Mouse (Mus musculus): Measurements from ENCODE around the gene Tomm34. TPM values are rescaled to one million over a fixed set of nuclear protein-coding genes. Genes with fewer than 3 reads are reported as not detected.

The Tomm34 gene
- 43.5 and 48.8 TPM in 2 replicates for polyA plus RNA-seq (2012; rRNA removed)

DNA sequence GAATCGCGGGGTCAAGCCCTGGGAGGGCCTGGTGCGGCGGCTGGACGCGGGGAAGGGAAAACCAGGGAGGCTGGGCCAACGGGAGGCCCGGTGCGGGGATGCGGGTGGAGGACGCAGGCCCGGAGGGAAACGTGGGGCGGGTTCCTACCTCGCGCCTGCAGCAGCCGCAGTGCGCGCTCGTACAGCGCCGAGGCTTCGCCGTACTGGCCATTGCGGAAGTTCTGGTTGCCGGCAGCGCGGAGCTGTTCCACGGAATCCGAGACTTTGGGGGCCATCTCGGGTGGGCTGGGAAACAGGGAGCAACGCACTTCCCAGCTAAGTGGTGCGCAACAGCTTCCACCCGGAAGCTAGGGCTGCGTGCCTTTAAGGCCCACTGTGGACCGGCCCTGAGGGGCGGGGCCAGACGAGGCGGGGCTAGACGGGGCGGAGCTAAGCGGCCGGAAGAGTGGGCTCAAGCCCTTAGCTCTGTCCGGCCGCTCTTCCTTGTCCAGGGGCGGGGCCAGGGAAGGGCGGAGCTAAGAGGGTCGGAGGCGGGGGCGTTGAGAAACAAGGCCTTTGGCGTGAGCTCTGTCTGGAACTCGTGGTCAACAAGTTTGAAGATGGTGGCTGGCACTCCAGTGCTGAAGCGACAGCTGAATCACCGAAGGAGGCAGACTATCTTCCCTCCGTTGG is at the start of gene Tomm34:
Gene Tomm34, minus strand, starts transcription at position 405 of the 672 bp plus-strand sequence.
- DNase-seq, result peak; percentile 97
- TF ChIP-seq POLR2A (IDR thresholded peaks at IDR 0.05; ENCODE audit: borderline replicate concordance, extremely low read depth, low read depth, low read length) (peak; percentile 99), CTCF (IDR thresholded peaks at IDR 0.05; ENCODE audit: insufficient read depth, low read length) (no peak)
- WGBS, result under 1% methylated on average over 55 of the region's 55 CpGs
- H3K4me1 ChIP-seq (ENCODE audit: control insufficient read depth, insufficient read depth, low read length), result peaks cover 6% of the 10 kb centered on the region
- peak within 1 kb of the TSS; percentile 79 for H3K4me3 ChIP-seq (replicated peaks; ENCODE audit: extremely low read depth, low read depth, low read length)

DNA sequence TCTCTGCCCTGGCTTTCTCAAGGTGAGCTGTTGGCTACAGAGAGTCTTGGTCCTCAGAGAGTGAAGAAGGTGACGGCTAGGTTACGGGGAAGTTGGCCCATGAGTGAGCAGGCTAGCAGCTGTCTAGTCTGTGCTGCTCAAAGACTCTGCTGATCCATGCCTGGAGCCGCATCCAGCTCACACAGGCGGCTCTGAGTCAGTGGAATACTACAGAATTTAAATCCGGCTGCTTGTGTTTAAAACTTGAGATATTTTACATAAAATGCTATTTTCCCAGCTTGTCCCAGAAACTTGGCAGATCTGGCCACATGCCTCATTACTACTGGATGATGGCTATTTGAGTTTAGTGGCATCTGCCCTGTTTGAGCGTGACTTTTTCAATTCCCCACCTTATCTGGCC is 48.5 kb upstream of the Tomm34 start:
- WGBS, result 95% methylated on average over 6 of the region's 6 CpGs
- Histone ChIP-seq H3K4me3 (replicated peaks; ENCODE audit: extremely low read depth, low read depth, low read length) (no peak overlapping the region), H3K4me1 (ENCODE audit: control insufficient read depth, insufficient read depth, low read length) (no peaks in the 10 kb centered on the region)
- no peak for DNase-seq
- no peak for TF ChIP-seq CTCF (IDR thresholded peaks at IDR 0.05; ENCODE audit: insufficient read depth, low read length)
- TF ChIP-seq POLR2A (IDR thresholded peaks at IDR 0.05; ENCODE audit: borderline replicate concordance, extremely low read depth, low read depth, low read length), result no peak

DNA sequence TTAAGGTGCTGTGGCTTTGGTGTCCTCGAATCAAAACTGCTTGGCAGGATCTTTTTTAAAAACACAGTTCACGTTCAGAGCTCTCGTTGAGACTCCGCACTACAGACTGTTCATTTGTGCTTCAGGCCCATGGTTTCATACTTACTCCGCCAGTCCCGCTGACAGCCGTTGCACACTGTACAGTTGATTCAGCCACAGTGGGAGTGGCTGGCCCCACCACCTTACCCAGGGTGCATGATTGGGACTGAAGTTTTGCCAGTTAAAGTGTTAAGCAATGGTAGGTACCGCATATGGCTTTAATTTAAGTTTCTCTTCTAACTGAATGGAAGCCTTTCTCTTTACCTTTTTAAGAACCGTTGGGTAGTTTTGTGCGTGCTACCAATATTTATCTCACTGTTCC is 44.6 kb upstream of the Tomm34 start:
- TF ChIP-seq POLR2A (IDR thresholded peaks at IDR 0.05; ENCODE audit: borderline replicate concordance, extremely low read depth, low read depth, low read length), result no peak
- no peak for TF ChIP-seq CTCF (IDR thresholded peaks at IDR 0.05; ENCODE audit: insufficient read depth, low read length)
- 81% methylated on average over 10 of the region's 10 CpGs for WGBS
- no peak for DNase-seq
- peaks cover 5% of the 10 kb centered on the region for H3K4me1 ChIP-seq (ENCODE audit: control insufficient read depth, insufficient read depth, low read length)
- no peak overlapping the region for H3K4me3 ChIP-seq (replicated peaks; ENCODE audit: extremely low read depth, low read depth, low read length)

DNA sequence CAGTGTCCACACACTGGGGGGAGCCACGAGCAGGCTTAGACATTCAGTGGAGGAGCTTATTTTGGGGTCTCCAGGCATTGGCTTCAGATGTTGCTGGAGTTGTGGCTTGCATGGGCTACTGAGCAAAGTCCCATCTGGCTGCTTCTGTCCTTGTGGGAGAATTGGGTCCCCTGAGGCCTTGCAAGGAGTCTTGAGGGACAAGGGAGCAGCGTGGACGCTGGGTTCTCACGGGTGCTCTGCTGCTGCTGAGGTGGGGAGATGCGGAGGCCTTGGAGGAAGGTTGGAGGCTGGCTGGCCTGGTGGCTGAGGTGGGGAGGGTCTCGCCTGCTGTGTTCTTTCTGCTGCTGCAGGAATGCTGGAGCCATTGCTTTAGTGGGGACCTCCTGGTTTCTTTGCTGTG is 43.1 kb upstream of the Tomm34 start:
- Histone ChIP-seq H3K4me1 (ENCODE audit: control insufficient read depth, insufficient read depth, low read length) (peaks cover 5% of the 10 kb centered on the region), H3K4me3 (replicated peaks; ENCODE audit: extremely low read depth, low read depth, low read length) (no peak overlapping the region)
- TF ChIP-seq CTCF (IDR thresholded peaks at IDR 0.05; ENCODE audit: insufficient read depth, low read length) (no peak), POLR2A (IDR thresholded peaks at IDR 0.05; ENCODE audit: borderline replicate concordance, extremely low read depth, low read depth, low read length) (no peak)
- 85% methylated on average over 6 of the region's 6 CpGs for WGBS
- DNase-seq, result no peak

DNA sequence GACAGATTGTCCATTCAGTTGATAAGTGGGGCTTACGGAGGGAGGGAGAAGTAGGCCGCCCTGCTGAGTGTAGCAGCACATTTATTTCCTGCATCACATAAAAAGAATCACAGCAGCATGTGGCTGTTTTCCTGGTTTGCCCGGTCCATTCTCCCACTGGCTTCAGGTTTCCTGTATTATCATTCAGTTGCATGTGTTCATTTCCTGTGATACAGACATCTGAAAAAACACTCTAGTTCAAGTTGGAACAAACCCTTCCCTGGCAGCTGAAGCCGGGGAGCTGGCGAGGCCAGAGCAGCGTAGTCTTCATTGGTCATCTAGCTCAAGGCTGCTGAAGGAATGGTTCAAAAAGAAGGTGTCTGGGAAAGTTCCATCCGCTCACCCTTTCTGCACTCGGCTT is 40.6 kb upstream of the Tomm34 start:
- DNase-seq, result no peak
- 60% methylated on average over 8 of the region's 8 CpGs for WGBS
- Histone ChIP-seq H3K4me3 (replicated peaks; ENCODE audit: extremely low read depth, low read depth, low read length) (no peak overlapping the region), H3K4me1 (ENCODE audit: control insufficient read depth, insufficient read depth, low read length) (peaks cover 5% of the 10 kb centered on the region)
- no peak for TF ChIP-seq POLR2A (IDR thresholded peaks at IDR 0.05; ENCODE audit: borderline replicate concordance, extremely low read depth, low read depth, low read length)
- TF ChIP-seq CTCF (IDR thresholded peaks at IDR 0.05; ENCODE audit: insufficient read depth, low read length), result no peak

DNA sequence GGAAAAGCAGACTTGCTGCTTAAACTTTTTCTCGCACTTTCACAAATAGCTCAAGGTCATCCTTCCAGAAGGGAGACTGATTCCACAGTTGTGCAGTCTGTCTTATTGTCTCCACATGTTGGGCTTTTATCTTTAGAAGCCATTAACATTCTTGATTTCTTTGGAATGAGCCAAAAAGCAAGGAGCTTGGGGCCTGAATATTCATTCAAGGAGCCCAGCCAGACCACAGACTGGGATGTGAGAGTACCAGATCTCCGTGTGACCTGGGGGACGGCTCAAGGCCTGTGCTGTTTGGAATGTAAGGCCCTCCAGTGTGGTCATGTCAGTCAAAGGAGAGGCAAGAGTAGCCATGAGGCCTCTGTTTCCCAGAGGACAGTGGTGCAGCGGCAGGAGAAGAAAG is 37.5 kb upstream of the Tomm34 start:
- Histone ChIP-seq H3K4me3 (replicated peaks; ENCODE audit: extremely low read depth, low read depth, low read length) (no peak overlapping the region), H3K4me1 (ENCODE audit: control insufficient read depth, insufficient read depth, low read length) (peaks cover 5% of the 10 kb centered on the region)
- 76% methylated on average over 4 of the region's 4 CpGs for WGBS
- TF ChIP-seq CTCF (IDR thresholded peaks at IDR 0.05; ENCODE audit: insufficient read depth, low read length) (no peak), POLR2A (IDR thresholded peaks at IDR 0.05; ENCODE audit: borderline replicate concordance, extremely low read depth, low read depth, low read length) (no peak)
- DNase-seq, result no peak

DNA sequence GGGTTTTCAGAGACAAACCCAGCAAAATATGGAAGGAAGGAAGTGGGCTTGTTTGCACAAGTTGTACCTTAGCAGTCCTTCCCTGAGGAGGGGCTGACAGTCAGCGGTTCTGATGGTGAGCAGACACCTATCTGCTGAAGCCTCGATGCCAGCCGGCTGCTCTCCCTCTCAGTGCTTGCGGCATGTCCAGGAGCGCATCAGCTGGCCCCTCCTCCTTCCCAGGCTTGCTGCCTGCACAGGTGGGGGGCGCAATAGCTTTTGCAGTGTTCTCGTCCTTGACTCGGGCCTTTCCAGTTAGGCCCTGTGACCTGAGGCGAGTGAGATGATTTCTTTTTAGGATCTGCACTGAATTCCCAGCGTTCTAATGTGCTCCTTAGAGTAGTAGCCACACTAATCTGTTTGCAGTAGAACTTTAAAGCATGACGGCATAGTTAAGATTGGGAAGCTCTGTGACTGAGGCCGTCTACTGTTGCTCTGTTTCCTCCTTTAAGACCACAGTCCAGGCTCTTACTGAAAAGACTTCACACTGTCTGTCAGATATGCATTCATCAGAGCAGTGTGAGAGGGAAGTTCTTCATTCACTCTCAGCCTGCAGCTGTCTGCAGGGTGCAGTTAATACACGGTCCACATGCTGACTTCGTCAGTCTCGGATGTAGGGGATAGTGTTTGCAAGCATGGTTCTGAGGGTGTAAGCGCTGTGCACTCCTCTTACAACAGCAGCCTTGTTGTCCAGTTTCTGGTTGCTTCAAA is 36.3 kb upstream of the Tomm34 start:
- no peak for TF ChIP-seq POLR2A (IDR thresholded peaks at IDR 0.05; ENCODE audit: borderline replicate concordance, extremely low read depth, low read depth, low read length)
- TF ChIP-seq CTCF (IDR thresholded peaks at IDR 0.05; ENCODE audit: insufficient read depth, low read length), result no peak
- 82% methylated on average over 16 of the region's 16 CpGs for WGBS

DNA sequence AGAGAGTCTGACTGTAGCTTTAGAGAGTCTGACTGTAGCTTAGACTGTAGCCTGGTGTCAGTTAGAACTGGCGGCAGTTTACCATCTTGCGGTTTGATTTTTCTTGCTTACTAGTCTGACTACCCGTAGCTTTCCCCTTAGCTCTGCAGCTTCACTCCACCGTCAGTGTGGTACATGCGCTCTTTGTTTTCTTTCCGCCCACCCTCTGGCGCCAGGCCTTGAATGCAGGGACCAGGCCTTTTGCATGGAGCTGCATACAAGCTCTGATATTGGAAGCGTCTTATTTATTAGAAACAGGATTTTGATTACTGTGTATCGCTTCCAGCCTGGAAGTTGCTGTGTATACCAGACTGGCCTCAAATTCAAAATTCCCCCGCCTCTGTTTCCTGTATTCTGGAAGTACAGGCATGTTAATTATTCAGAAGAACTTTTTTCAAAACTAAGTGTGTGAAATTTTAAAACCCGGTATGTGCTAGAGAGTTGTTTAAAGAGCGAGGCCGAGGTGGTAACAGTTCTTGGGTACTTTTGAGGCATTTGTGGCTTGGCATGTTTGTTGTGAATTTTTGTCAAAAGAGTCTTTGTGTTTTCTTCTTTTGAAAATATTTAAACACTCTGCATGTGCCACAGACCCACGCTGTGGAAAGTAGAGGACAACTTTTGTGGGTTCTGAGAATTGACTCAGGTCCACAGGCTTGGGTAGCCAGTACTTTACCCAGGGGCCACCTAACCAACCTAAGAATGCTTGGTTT is 35.5 kb upstream of the Tomm34 start:
- DNase-seq, result no peak
- 64% methylated on average over 14 of the region's 14 CpGs for WGBS
- H3K4me3 ChIP-seq (replicated peaks; ENCODE audit: extremely low read depth, low read depth, low read length), result no peak overlapping the region
- peaks cover 6% of the 10 kb centered on the region; the same call in 1 of the 2 replicates for H3K4me1 ChIP-seq (ENCODE audit: control insufficient read depth, insufficient read depth, low read length)
- no peak for TF ChIP-seq CTCF (IDR thresholded peaks at IDR 0.05; ENCODE audit: insufficient read depth, low read length)
- TF ChIP-seq POLR2A (IDR thresholded peaks at IDR 0.05; ENCODE audit: borderline replicate concordance, extremely low read depth, low read depth, low read length), result no peak

More for the DNA sequence above, 36.3 kb upstream of the Tomm34 start:
- Histone ChIP-seq H3K4me3 (replicated peaks; ENCODE audit: extremely low read depth, low read depth, low read length) (no peak overlapping the region), H3K4me1 (ENCODE audit: control insufficient read depth, insufficient read depth, low read length) (peaks cover 5% of the 10 kb centered on the region)
- DNase-seq, result no peak

DNA sequence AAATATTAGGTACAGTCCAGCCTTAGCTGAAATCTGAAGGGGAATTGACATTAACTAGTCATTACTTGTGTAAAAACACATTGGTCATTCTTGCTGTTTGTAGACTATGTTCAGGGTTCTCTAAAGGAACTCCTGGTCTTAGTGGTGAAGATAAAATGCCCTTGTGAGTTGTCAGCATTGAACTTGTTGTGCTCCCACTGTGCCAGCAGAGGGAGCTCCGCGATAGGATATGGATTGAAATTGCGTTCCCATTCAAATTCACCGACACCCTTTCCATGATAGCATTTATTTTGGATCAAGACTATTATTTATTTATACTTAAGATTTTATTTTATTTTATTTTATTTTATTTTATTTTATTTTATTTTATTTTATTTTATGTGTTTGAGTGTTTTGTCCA is 32.5 kb upstream of the Tomm34 start:
- no peak for TF ChIP-seq POLR2A (IDR thresholded peaks at IDR 0.05; ENCODE audit: borderline replicate concordance, extremely low read depth, low read depth, low read length)
- TF ChIP-seq CTCF (IDR thresholded peaks at IDR 0.05; ENCODE audit: insufficient read depth, low read length), result peak; percentile 88
- Histone ChIP-seq H3K4me1 (ENCODE audit: control insufficient read depth, insufficient read depth, low read length) (peaks cover 6% of the 10 kb centered on the region; the same call in 1 of the 2 replicates), H3K4me3 (replicated peaks; ENCODE audit: extremely low read depth, low read depth, low read length) (no peak overlapping the region)
- WGBS, result 24% methylated on average over 4 of the region's 4 CpGs
- peak; percentile 55 for DNase-seq
